Mouse (Mus musculus) heart, postnatal 10 days (tissue): ENCODE results near the gene Ttn. TPM values are rescaled to one million over a fixed set of nuclear protein-coding genes. Genes with fewer than 3 reads are reported as not detected.
"Not testable (repeated sequence)": the region's sequence is repeated elsewhere in the genome, so short reads cannot be mapped to it uniquely, and the experiment has no call there.

Source experiments
- DNase-seq, 2 experiments: peaks; one replicate each; pipeline ENCODE4 v3.0.0; 2021
- intact Hi-C: fragments of 180-260 bp; cut with DNase I; formaldehyde crosslinking; loops from one replicate; pipeline ENCODE4 v1.15.1; 2025
- total RNA-seq, 2 experiments: library from RNA; stranded (reverse); gene quantifications; 2 replicates each; pipeline ENCODE4 v1.2.3; 2021

Gene Ttn
- total RNA-seq = 1,000 to 10,000 TPM; 2,261 to 2,393 TPM

DNA sequence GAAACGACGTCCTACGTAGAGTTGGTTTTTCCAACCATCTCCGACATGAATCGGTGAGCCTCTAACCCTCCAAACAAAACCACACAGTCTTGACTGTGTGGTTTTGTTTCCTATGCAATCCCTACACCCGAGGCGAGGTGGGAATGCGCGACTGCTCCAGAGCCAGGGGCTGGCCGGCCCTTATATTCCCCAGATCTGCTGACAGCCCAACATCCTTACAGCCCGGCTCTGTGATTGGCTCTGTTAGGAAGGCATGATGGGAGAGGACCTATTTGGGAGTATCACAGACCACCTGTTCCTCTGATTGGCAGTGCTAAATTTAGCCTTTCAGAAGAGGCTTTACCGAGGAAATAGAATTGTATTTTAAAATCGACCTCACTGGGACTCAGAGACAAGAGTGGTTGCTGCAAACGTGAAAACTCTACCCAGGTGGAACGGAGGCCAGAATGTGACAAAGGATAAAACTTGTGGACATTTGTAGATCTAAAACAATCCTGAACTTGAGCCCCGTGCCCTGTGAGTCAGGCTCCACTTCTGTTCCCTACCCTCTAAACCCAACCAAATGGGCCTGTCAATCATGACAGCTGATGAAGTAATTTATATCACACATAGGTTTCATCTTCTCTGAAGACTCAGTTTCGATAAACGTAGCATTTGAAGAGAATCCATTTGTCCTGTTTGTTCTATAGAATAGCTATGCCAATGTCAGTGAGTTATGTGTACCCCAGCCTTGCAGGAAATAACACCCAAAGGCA is at the start of gene Ttn:
Gene Ttn (minus strand): TSS at position 157 of the 755 bp plus-strand sequence.
- intact Hi-C loops = loop anchor here (5.0 kb wide), 1 partner anchor 50 kb away; no protein-coding TSS in a partner anchor
- DNase-seq = peak; percentile 86 to 88

DNA sequence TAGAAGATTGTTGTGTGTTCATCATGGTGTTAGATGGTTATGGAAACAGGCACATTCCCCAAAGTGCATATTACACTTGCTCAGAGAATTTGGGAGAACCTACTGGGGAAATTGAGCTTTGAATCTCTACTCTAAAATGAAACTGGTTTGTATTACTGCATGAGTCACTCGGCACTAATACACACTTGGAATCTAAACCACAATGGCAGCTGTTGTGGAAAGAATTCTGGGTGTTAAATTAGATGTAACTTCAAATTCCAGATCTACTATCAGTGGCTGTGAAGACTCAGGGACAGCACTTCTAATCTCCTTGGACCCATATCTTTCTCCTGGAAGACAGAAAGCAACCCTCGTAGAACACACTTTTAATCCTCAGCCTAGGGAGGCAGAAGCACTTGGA is 38.3 kb upstream of the Ttn start:
- intact Hi-C loops = no loop called here
- no peak for DNase-seq

DNA sequence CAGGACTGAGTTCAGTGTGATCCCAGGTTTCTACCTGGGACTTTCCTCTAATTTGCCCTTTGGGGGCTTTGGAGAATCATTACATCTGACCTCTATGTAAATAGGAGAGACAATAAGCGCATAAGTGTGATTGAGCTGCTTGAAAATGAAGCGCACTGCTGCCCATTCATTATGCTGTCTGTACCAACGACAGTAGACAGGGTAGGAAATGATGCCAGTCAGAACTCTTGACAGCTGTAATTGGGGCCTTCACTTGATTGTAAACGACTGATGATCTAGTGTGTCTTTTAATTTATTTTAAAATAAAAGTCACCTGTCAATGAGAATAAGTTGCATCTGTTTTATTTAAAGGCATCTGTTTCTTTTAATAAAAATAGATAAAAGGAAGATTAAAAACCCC is 35.4 kb upstream of the Ttn start:
- intact Hi-C loops = no loop called here
- DNase-seq = no peak

DNA sequence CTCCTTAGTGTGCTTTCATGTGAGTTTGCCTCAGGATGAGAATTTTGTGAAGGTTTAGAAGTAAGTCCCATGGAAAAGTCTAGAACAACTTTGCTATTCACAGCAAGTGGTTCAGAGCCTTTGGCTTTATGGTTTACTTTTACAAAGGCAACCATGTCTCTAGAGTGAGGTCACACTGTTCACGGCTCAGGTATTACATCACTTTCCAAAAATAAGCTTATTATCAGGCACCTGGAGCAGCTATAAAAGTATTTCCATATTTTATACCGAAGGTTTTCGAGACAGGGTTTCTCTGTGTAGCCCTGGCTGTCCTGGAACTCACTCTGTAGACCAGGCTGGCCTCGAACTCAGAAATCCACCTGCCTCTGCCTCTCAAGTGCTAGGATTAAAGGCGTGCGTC is 31.1 kb upstream of the Ttn start:
- DNase-seq = peak in 1 of 2 experiments; percentile 24
- intact Hi-C loops = not testable (repeated sequence)

DNA sequence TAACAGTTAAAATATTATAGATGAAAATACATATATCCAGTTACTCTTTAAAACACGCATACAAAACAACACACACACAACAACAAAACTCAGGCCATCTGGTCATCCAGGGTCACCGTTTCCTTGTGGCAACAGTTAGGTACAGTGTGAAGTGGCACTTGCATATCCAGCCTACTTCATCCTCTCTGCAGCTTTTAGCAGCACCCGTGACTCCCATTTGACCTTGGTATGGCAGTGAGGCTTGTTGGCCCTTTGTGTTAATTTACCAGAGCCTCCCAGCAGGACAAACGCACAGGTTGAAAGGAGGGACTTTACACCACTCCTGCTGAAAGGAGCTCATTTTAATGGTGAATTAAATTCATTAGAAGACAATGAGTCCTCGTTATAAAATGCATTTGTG is 29.6 kb upstream of the Ttn start:
- peak; percentile 36 to 64 for DNase-seq
- intact Hi-C loops = no loop called here

DNA sequence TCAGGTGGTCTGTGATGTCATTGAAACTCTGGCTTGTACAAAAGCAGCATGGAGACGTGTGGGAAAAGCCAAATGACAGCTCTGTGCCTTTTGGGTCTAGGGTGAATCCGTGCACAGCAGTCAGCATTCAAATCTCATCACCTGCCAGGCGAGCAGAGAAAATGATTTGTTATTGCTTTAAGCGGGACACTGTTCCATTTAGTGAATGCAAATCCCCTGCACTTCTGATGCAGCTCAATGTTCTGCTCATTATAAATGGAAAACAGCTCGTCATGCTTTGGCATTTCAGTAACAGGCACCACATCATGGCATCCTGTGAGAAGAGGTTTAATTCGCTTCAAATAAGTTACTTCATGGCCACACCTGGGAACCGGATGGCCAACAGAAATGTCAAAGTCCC is 24.7 kb upstream of the Ttn start:
- DNase-seq = no peak
- intact Hi-C loops = no loop called here

DNA sequence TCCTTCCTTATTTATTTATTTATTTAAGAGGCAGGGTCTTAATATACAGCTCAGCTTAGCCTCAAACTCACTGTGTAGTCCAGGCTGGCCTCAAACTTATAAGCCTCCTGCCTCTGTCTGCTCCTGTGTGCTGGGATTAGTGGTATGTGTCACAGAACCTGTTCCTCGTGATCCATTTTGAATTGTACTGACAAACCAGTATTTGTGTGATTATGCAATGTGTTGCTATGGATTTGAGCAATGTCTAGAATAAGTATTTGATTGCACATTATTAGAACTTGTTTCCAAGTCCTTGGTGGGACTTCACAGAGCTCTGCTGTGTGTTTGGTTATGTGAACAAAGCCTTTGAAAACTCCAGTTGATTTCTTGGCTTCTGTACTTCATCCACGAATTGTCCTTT is 20.8 kb upstream of the Ttn start:
- intact Hi-C loops = no loop called here
- no peak for DNase-seq

DNA sequence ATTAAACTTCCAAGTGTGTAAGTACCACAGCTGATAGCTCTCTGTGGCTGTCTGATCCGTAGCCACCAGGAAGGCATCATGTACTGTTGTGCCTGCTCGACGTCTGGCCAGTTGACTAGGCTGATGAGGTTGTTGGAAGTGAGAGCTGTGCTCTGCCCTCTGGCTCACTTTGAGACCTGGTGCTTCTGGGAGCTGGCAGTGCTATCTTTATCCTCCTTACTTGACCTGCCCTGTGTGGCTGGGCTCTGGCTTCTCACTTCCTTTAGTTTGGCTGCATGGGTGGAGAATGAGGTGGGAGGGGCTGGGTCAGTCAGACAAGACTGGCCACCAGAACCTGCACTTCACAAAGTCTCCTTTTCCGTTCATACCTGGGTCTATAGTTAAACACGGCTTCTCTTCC is 16.0 kb upstream of the Ttn start:
- intact Hi-C loops = no loop called here
- DNase-seq = peak; percentile 75 to 82

DNA sequence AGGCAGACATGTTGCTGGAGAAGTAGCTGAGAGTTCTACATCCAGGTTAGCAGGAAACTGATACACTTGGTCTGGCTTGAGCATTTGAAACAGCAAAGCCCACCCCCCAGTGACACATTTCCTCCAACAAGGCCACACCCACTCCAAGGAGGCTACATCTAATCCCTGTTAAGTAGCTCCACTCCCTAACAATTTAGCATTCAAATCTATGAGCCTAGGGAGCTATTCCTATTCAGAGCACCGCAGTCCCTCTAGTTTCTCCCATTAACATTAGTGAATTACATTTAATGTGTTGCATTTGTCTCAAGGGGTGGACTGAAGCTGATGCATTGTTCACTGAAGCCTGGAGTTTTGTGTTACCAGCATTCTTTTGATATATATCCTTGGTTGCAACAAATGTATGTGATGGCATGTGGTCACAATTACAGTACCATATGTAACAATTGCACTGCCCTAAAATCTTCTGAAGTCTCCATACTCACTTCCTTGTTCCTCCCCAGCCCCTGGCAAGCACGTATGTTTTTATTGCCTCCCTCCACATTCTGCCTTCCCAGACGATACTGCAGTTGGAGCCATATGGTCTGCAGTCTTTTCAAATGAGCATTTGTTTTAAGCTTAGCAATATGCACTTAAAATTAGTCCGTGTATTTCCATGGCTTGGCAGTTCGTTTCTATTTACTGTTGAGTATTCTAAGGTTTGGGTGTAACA is 10.3 kb upstream of the Ttn start:
- no peak for DNase-seq
- intact Hi-C loops = no loop called here

DNA sequence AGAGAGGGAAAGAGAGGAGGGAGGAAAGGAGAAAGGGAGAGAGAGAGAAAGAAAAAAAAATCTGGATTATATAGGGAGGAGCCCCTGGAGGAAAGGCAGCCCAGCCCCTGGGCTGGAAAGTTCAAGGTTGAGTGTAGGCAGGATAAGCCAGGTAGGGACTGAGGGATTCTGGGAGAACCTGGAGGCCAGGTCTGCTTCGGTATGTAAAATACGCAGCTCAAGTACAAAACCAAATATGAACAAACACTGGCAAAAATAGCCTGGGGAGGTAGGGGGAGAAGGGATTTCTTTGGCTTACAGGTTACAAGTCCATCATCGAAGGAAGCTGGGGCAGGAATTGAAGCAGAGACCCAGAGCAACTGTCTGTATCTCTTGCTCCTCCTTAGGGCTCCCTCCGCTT is 5.0 kb upstream of the Ttn start:
- intact Hi-C loops = no loop called here
- no peak for DNase-seq

DNA sequence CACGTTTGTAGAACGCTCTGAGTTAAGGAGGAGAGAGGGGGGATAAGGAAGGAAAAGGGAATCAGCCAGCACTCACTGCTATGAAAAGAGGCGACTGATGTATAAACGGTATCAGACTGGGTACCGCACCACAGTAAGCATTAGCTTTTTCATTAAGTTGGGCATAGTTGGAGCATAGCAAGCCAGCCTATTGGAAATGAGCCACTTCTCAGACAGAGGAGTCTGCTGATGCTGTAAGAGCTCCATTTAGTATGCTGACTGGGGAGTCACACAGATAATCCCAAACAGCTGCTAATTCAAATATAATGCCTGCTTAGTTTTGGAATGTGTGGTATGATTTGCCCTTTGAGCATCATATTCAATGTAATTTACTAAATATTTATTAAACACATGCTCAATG is 2.0 kb upstream of the Ttn start:
- intact Hi-C loops = loop anchor here (5.0 kb wide), 1 partner anchor 48 kb away; no protein-coding TSS in a partner anchor

DNA sequence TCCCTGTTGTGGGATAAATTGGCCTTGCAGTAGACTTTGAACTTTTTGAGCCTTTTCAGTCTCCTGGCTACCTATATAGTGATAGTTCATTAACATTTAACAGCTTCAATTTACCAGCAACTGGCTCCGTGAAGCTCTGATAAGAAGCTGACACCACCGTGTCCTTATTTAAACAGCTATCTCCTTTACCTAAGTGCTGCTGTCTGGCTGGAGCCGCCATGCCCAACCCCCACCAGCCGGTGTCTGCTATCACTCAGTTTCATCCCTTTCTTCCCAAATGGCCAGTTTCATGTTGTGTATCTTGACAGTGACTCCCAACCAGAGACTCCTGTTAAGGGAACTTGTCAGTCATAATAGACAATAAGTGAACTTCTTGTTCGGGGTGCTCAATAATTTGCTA is 1.3 kb upstream of the Ttn start:
- intact Hi-C loops = loop anchor here (5.0 kb wide), 1 partner anchor 49 kb away; no protein-coding TSS in a partner anchor
- no peak for DNase-seq

More for the DNA sequence above, 2.0 kb upstream of the Ttn start:
- no peak for DNase-seq

DNA sequence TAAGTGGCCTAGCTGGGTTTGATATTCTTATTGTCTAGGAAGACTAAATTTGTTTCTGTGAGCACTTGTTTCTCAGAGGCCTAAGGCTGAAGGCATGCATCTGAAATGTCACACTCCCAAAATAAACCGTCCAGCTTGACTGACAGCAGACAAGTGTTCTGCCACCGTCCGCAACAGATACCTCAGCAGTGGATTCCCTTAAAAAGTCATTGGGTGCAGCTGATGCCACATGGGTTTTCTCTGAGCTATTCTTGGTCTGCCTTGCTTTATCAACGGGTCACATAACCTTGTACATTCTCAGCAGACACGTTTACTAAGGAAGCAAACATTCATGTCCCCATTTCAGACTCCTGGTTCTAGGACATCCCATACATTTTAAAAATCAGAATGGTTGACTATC is 630 bp downstream of the Ttn start:
- peak; percentile 74 to 79 for DNase-seq
- intact Hi-C loops = loop anchor here (5.0 kb wide), 1 partner anchor 51 kb away; no protein-coding TSS in a partner anchor

DNA sequence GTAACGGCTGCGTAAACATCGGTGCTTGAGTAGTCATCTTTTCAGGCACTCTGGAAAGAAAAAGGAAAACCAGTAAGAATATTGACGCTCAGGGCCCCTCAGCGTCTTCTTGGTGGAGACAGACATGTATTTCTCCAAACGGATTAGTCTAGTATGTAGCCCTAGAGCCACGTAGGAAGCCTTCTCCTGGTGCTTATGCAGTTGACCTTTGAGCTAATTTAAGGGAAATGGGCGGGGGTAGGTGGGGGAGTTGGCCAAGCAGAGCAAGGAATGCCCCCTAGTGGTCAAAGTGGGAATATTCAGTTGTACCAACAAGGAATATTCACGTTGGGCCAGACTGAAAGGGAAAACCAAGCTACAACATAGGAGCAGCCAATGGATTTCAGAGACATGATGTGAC is 2.2 kb downstream of the Ttn start:
- intact Hi-C loops = loop anchor here (5.0 kb wide), 1 partner anchor 52 kb away; no protein-coding TSS in a partner anchor
- peak; percentile 80 to 82 for DNase-seq

DNA sequence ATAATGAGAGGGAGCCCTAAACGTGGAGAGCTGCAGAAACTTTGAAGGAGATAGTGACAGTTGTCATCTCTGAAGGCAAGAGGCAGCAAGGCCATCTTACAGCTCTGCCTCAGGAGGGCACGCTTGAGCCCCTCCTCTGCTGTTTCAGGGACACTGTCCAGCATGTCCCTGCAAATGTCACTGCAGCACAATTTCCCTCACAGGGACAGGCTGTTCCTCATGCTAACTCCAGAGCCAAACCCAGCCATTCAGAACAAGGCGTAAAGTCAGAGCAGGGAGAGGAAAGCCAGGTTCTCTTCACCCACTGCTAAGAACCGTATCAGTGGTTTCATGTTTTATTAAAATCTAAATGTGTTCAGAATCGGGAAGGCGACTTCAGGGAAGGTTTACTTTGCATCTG is 4.7 kb downstream of the Ttn start:
- no peak for DNase-seq
- intact Hi-C loops = loop anchor here (10.0 kb wide), 1 partner anchor 227 kb away; no protein-coding TSS in a partner anchor

DNA sequence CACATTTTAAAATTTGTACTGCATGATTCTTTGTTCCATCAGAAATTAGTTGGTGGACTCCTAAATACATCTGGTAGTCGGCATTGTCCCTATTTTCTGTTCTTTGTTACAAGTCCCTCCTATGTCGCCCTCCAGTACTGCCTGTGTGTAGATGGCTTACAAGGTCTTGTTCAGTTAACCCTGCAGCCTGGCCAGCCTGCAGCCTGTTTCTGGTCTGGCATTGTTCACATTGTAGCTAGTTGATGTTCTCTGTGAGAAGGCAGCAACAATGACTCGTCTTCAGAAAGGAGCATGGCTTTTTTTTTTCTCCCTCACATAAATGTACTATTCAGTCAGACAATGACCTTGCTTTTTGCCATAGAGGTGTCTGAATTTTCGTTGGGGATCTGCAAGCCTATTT is 10.3 kb downstream of the Ttn start:
- DNase-seq = no peak
- intact Hi-C loops = loop anchor here (2.0 to 10.0 kb wide), 2 partner anchors 233 to 371 kb away; no protein-coding TSS in a partner anchor

DNA sequence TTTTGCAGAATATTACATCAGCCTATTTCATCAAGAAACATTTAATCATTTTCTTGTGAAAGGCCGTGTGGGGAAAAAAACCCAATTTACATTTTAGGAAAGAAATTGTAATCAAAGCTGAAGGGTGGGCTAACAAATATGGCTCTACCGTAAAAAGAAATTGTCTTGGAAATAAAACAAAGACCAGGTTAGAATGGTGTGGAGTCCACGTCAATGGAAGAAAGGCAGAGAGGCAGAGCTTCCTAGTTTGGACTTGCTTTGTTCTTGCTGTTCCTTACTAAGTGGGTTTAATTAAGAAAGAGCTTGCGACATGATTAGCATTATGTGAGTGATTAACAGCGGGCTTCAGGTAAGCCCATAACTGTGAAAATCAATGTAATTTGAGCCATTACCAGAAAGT is 11.3 kb downstream of the Ttn start:
- no peak for DNase-seq
- intact Hi-C loops = loop anchor here (10.0 kb wide), 1 partner anchor 234 kb away; no protein-coding TSS in a partner anchor

DNA sequence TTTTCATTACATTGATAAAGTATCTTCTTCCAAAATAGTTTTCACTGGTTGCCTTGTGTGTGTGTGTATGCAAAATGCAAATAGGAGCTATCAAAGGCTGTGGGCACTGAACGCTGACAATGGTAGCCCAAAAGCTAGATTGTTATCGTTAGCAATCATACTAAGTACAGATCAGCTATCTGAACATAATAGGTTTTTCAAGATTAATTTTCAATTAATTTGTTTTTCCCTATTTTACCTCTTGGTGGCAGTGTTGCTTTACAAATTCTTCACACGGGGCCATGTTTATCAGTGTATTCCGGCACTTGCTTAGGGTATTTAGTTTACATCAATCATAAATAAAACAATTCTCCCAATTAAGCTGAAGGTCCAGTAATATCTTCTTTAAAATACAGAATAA is 11.7 kb downstream of the Ttn start:
- DNase-seq = no peak
- intact Hi-C loops = loop anchor here (10.0 kb wide), 1 partner anchor 234 kb away; no protein-coding TSS in a partner anchor

DNA sequence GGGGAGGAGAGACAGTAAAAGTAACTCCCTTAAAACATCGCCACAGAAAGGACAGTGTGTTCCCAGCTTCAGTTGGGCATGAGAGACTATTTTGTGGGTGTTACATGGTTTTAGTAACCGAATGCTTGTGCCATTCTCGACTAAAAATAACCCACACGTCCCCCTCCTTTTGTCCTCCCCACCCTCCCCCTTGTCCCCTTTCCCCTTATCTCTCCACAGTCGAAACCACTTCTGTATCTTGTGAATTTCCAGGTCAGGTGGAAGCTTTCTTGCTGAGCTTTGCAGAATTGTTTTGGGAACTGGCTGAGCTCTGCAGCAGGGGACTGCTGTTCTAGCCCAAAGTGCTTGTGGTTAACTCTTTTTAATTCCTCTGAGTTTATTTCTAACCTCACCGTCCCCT is 12.1 kb downstream of the Ttn start:
- DNase-seq = no peak
- intact Hi-C loops = loop anchor here (10.0 kb wide), 1 partner anchor 235 kb away; no protein-coding TSS in a partner anchor

DNA sequence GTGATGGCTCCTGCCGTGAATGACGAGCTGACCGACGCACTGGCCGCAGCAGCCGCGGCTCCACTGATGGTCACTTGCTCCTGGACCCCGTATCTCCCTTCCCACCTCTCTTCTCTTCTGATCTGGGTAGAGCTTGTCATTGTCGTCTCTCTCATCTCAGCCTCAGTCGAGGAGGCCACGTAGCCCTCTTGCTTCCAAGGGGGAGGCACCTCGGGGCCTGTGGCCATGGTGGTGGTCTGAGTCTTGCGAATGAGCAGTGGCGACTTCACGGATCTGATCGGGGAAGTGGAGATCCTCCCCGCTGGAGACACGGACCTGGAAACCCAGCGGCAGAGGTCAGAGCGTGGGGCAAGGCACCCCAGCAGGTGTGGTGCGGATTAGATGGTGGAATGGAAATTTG is 12.7 kb downstream of the Ttn start:
- no peak for DNase-seq
- intact Hi-C loops = loop anchor here (1.0 to 10.0 kb wide), 2 partner anchors 40 to 235 kb away; no protein-coding TSS in a partner anchor

DNA sequence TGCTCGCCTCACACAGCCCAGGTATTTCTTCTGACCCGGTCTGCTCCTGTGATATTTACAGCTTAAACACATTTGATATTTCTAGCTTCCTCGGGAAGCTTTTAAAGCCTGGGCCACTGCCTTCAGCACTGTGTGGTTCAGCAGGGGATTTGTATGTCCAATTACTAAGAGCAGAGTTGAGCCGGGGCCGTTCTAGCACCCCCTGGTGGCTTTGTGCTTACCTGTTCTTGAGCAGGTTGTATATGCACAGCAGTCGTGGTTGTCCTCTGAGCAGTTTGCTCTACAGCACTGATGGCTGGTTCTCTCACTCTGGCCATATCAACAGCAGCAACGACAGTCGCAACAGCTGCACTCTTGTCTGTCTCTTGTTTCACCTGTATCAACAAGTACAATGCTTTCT is 13.4 kb downstream of the Ttn start:
- peak; percentile 71 to 83 for DNase-seq
- intact Hi-C loops = loop anchor here (1.0 kb wide), 1 partner anchor 40 kb away; no protein-coding TSS in a partner anchor
